Mouse (Mus musculus) MEL (cell line): ENCODE results near the gene Serf1.

Source experiments
- CTCF ChIP-seq, 3 experiments: IDR thresholded peaks in 2 of 3; conservative IDR thresholded peaks in 1 of 3; 2 replicates each; pipeline ENCODE4 v1.5.1; 2011 to 2012; ENCODE audit warnings: low read length in 3 of 3, low read depth in 2 of 3, mild to moderate bottlenecking in 2 of 3, improper control_type of control experiment in 1 of 3, inconsistent platforms in 1 of 3, mixed read lengths in 1 of 3, moderate library complexity in 1 of 3; ENCODE audit not compliant: control insufficient read depth in 1 of 3, insufficient read depth in 1 of 3, poor library complexity in 1 of 3, severe bottlenecking in 1 of 3
- GATA1 ChIP-seq: IDR thresholded peaks from 2 replicates; pipeline ENCODE4 v1.6.1; 2011; ENCODE audit warnings: low read depth, low read length, improper control_type of control experiment
- HCFC1 ChIP-seq: IDR thresholded peaks from 2 replicates; pipeline ENCODE4 v1.6.1; 2012; ENCODE audit warnings: low read depth, mild to moderate bottlenecking, inconsistent platforms, low read length, improper control_type of control experiment, moderate library complexity
- KAT2A ChIP-seq: conservative IDR thresholded peaks from 2 replicates; pipeline ENCODE4 v1.6.1; 2012; ENCODE audit warnings: low read depth, low read length, improper control_type of control experiment, inconsistent platforms
- MAFK ChIP-seq: IDR thresholded peaks from 2 replicates; pipeline ENCODE4 v1.6.1; 2011; ENCODE audit warnings: low read depth, mild to moderate bottlenecking, low read length, improper control_type of control experiment, borderline replicate concordance
- NRF1 ChIP-seq: IDR thresholded peaks from 2 replicates; pipeline ENCODE4 v1.6.1; 2014; ENCODE audit warnings: low read depth, mild to moderate bottlenecking, inconsistent platforms, low read length, improper control_type of control experiment, moderate library complexity; ENCODE audit not compliant: poor library complexity, insufficient read depth, severe bottlenecking
- POLR2A ChIP-seq, 2 experiments: IDR thresholded peaks; 2 replicates each; pipeline ENCODE4 v1.6.1; 2011 to 2012; ENCODE audit warnings: low read length in 2 of 2, mild to moderate bottlenecking in 2 of 2, control low read depth in 1 of 2, improper control_type of control experiment in 1 of 2, low read depth in 1 of 2, moderate library complexity in 1 of 2; ENCODE audit not compliant: control insufficient read depth in 1 of 2, insufficient read depth in 1 of 2, poor library complexity in 1 of 2
- POLR2AphosphoS2 ChIP-seq: IDR thresholded peaks from 2 replicates; pipeline ENCODE4 v1.6.1; 2011; ENCODE audit warnings: low read length, improper control_type of control experiment
- SMC3 ChIP-seq: IDR thresholded peaks from 2 replicates; pipeline ENCODE4 v1.6.1; 2011; ENCODE audit warnings: low read depth, low read length, improper control_type of control experiment
- ZC3H11A ChIP-seq: IDR thresholded peaks from 2 replicates; pipeline ENCODE4 v1.6.1; 2012; ENCODE audit warnings: low read depth, mild to moderate bottlenecking, inconsistent platforms, low read length, improper control_type of control experiment
- ZKSCAN1 ChIP-seq: IDR thresholded peaks from 2 replicates; pipeline ENCODE4 v1.6.1; 2012; ENCODE audit warnings: low read depth, mild to moderate bottlenecking, inconsistent platforms, low read length, improper control_type of control experiment, moderate library complexity
- ZMIZ1 ChIP-seq: IDR thresholded peaks from 2 replicates; pipeline ENCODE4 v1.6.1; 2012; ENCODE audit warnings: low read depth, mild to moderate bottlenecking, inconsistent platforms, low read length, improper control_type of control experiment, moderate library complexity
- ZNF384 ChIP-seq: IDR thresholded peaks from 2 replicates; pipeline ENCODE4 v1.6.1; 2012; ENCODE audit warnings: low read depth, mild to moderate bottlenecking, inconsistent platforms, low read length, improper control_type of control experiment

GRCm38 (mm10) chr13:100103052-100103658 is 4.7 kb upstream of the Serf1 start:
- TF ChIP-seq MAFK = no peak
- no peak for TF ChIP-seq CTCF (IDR thresholded peaks at IDR 0.05 in 2 of 3, conservative IDR thresholded peaks at IDR 0.05 in 1 of 3; ENCODE audit: control insufficient read depth in 1 of 3, insufficient read depth in 1 of 3, low read depth in 2 of 3, low read length in 3 of 3, poor library complexity in 1 of 3, severe bottlenecking in 1 of 3)
- no peak for TF ChIP-seq SMC3
- no peak for TF ChIP-seq NRF1
- no peak for TF ChIP-seq POLR2A (IDR thresholded peaks at IDR 0.05; ENCODE audit: control insufficient read depth in 1 of 2, insufficient read depth in 1 of 2, low read depth in 1 of 2, low read length in 2 of 2, poor library complexity in 1 of 2)
- no peak for TF ChIP-seq HCFC1
- no peak for TF ChIP-seq POLR2AphosphoS2
- peak; percentile 13; the same call in 1 of the 2 replicates for TF ChIP-seq GATA1
- TF ChIP-seq ZC3H11A = no peak
- no peak for TF ChIP-seq ZKSCAN1
- no peak for TF ChIP-seq ZMIZ1
- no peak for TF ChIP-seq ZNF384
- TF ChIP-seq KAT2A = no peak
